Mouse (Mus musculus) liver, postnatal 0 days (tissue): ENCODE measurements around the gene Ntsr1. TPM values are rescaled to one million over a fixed set of nuclear protein-coding genes. Genes with fewer than 3 reads are reported as not detected.

Source experiments
- ATAC-seq: fragments of 200-750 bp; cut with Nextera tagmentation; 2 replicates; pipeline ENCODE4 v1.8.0; 2017; ENCODE audit warnings: mild to moderate bottlenecking, moderate library complexity
- DNase-seq: peaks from one replicate; pipeline ENCODE4 v3.0.0-alpha.2; 2016
- H3K27ac ChIP-seq: fragments of 300-500 bp; sonication (generic); 2 replicates; pipeline ENCODE4 v1.5.1; 2014; ENCODE audit warnings: antibody characterized with exemption, moderate library complexity, mild to moderate bottlenecking, low read depth
- H3K27me3 ChIP-seq: fragments of 300-500 bp; sonication (generic); 2 replicates; pipeline ENCODE4 v1.6.1; 2014; ENCODE audit warnings: low read length, control low read depth, mixed read lengths; ENCODE audit not compliant: insufficient read depth
- H3K36me3 ChIP-seq: fragments of 300-500 bp; sonication (generic); replicated peaks from 2 replicates; pipeline ENCODE4 v1.6.1; 2014; ENCODE audit warnings: mild to moderate bottlenecking, control low read depth, low read length, moderate library complexity, mixed read lengths; ENCODE audit not compliant: insufficient read depth
- H3K4me1 ChIP-seq: fragments of 300-500 bp; sonication (generic); 2 replicates; pipeline ENCODE4 v1.6.1; 2014; ENCODE audit warnings: antibody characterized with exemption, mild to moderate bottlenecking, control low read depth; ENCODE audit not compliant: insufficient read depth
- H3K4me2 ChIP-seq: fragments of 300-500 bp; sonication (generic); 2 replicates; pipeline ENCODE4 v1.6.1; 2014; ENCODE audit warnings: low read depth, mild to moderate bottlenecking, low read length, moderate library complexity, mixed read lengths
- H3K4me3 ChIP-seq: fragments of 300-500 bp; sonication (generic); 2 replicates; pipeline ENCODE4 v1.5.1; 2014; ENCODE audit warnings: low read depth, low read length
- H3K9ac ChIP-seq: fragments of 300-500 bp; sonication (generic); replicated peaks from 2 replicates; pipeline ENCODE4 v1.6.1; 2014; ENCODE audit warnings: mild to moderate bottlenecking, moderate library complexity
- H3K9me3 ChIP-seq: fragments of 300-500 bp; sonication (generic); 2 replicates; pipeline ENCODE4 v1.6.1; 2016; ENCODE audit warnings: mild to moderate bottlenecking, control low read depth, low read length, mixed read lengths
- CTCF ChIP-seq: sonication (generic); IDR thresholded peaks from 2 replicates; pipeline ENCODE4 v1.5.1; 2016; ENCODE audit warnings: antibody characterized with exemption, low read depth
- EP300 ChIP-seq: IDR thresholded peaks from 2 replicates; pipeline ENCODE4 v1.6.1; 2016; ENCODE audit warnings: antibody characterized with exemption, low read depth, mild to moderate bottlenecking
- WGBS: fragments of 180-500 bp; shearing (Covaris S2); extraction: QIAGEN DNeasy Blood & Tissue Kit; methylation state at CpG from one replicate; pipeline ENCODE4 v1.1.7; 2014; ENCODE audit not compliant: insufficient replicate concordance; 5-methylcytosine and 5-hydroxymethylcytosine counted together
- polyA plus RNA-seq: library from polyadenylated mRNA; unstranded; fragments of >200 nt; fragmentation: Nextera tagmentation; extraction: Ambion mirVana; gene quantifications from 2 replicates; pipeline ENCODE4 v1.2.1, GENCODE M21; 2015

Gene Ntsr1
- polyA plus RNA-seq, 1 experiment from 2014 or later, result not detected

DNA sequence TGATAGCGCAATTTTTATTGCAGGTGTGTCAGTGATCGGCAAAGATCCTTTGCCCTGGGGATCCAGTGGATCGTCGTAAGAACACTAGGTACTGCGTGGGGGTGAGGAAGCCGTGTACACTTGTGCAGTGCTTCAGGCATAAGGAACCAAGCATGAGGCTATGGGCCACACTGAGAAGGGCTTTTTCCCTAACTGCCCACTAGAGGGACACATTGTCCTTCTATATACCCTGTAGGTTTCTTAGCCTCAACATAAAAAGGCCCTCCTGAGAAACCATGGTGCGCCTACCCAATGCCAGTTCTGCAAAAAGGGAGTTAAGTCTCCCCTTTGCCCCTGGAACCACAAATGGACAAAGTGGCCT lies 26.7 kb upstream of the Ntsr1 start:
- TF ChIP-seq CTCF, result peak; percentile 61
- TF ChIP-seq EP300, result no peak
- no peaks in the 10 kb centered on the region for H3K9me3 ChIP-seq
- no peak overlapping the region for H3K4me2 ChIP-seq
- no peak overlapping the region for H3K27ac ChIP-seq
- H3K27me3 ChIP-seq, result 0 out of 2 replicates have a peak, but pooled peaks cover 8% of the 10 kb centered on the region
- ATAC-seq (peak; percentile 63; the same call in 1 of the 2 replicates), DNase-seq (peak; percentile 24)
- H3K9ac ChIP-seq, result no peak overlapping the region
- H3K4me1 ChIP-seq, result no peaks in the 10 kb centered on the region
- no peaks in the 10 kb centered on the region for H3K36me3 ChIP-seq
- no peak overlapping the region for H3K4me3 ChIP-seq
- WGBS, result 50% methylated on average over 7 of the region's 7 CpGs

DNA sequence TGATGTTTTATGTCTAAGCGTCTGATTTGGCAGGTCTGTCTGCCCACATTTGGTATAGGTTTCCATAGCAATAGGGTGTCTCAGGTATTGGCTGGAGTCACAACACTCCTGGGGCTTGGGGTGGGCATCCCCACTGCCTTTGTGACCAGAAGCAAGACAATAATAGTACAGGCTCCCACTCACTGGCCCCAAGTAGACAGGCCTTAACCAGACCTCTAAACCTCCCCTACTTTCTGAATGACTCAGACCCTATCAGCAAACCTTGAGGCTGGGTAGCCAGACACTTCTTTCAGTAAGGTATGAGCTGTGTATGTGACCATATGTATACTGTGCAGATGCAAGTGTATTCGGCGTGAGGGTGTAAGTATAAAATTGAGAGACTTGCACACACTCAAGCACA lies 24.9 kb upstream of the Ntsr1 start:
- TF ChIP-seq EP300, result no peak
- no peak for TF ChIP-seq CTCF
- DNase-seq (no peak), ATAC-seq (no peak)
- 82% methylated on average over 3 of the region's 3 CpGs for WGBS
- Histone ChIP-seq H3K9ac (no peak overlapping the region), H3K4me3 (no peak overlapping the region), H3K4me2 (no peak overlapping the region), H3K4me1 (no peaks in the 10 kb centered on the region), H3K27ac (no peak overlapping the region), H3K9me3 (no peaks in the 10 kb centered on the region), H3K36me3 (no peaks in the 10 kb centered on the region), H3K27me3 (0 out of 2 replicates have a peak, but pooled peaks cover 8% of the 10 kb centered on the region)

DNA sequence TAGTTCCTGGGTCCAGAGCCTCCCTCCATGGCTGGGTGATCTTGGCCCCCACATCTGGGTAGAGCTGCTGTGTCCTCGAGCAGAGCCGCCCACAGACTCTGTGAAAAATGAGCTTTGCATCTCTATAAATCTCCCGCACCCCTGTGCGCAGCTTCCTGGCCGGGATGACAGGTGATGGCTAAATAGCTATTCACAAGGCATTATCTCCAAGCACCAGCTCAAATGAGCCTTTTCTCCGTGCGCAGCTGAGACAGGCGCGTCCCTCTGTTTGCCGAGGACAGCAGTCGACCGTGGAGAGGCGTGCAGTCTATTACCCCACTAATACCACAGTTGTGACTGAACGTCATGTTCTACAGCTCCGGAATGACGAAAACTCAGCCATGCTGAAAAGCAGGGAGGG lies 17.5 kb upstream of the Ntsr1 start:
- WGBS, result 33% methylated on average over 16 of the region's 16 CpGs
- no peak overlapping the region for H3K9ac ChIP-seq
- no peaks in the 10 kb centered on the region for H3K36me3 ChIP-seq
- ATAC-seq, result no peak
- H3K4me3 ChIP-seq, result no peak overlapping the region
- TF ChIP-seq CTCF (no peak), EP300 (no peak)
- DNase-seq, result no peak
- H3K27me3 ChIP-seq, result peaks cover 8% of the 10 kb centered on the region; the same call in 1 of the 2 replicates
- H3K4me2 ChIP-seq, result no peak overlapping the region
- H3K4me1 ChIP-seq, result no peaks in the 10 kb centered on the region
- no peaks in the 10 kb centered on the region for H3K9me3 ChIP-seq
- H3K27ac ChIP-seq, result no peak overlapping the region

DNA sequence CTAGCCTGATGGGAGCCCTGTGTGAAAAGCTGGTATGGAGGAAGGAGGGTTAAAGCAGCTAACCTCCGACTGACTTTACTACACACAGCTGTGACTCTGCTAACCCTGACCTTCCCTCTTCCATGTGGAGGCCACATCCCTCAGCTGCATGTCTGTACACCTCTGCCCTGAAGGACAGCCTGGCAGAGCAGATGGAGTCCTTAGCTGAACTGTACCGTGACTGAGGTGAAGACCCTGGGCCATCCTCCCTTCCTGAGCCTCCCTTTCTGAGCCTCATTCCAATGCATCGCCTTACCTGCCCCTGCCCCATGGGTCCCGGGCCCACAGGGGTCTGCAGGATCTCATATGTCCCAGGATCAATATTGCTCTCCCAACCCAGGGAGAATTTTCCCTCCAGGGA lies 14.9 kb upstream of the Ntsr1 start:
- Histone ChIP-seq H3K27me3 (peaks cover 17% of the 10 kb centered on the region; the same call in 1 of the 2 replicates), H3K9me3 (no peaks in the 10 kb centered on the region), H3K4me3 (no peak overlapping the region), H3K4me1 (no peaks in the 10 kb centered on the region), H3K4me2 (no peak overlapping the region), H3K9ac (no peak overlapping the region), H3K27ac (no peak overlapping the region), H3K36me3 (no peaks in the 10 kb centered on the region)
- no peak for ATAC-seq
- WGBS, result 73% methylated on average over 4 of the region's 4 CpGs
- no peak for DNase-seq
- TF ChIP-seq EP300 (no peak), CTCF (no peak)

DNA sequence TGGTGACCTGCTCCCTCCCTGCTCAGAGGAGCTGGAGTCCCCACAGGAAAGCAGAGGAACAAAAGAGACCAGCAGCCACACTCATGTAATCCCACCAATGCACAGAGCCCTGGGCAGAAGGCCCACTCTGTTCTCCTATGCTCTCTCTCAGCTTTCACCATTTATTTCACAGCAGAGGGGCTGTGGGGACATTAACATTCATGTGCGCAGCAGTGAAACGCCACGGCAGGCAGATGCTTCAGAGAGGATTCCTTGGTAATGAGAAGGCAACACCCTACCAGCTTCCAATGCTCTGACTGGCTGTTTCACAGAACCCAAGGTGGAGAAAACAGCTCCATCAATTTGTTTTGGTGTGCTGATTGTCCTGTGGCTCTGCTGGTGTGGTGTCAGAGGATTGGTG lies 14.5 kb upstream of the Ntsr1 start:
- H3K27ac ChIP-seq, result no peak overlapping the region
- 77% methylated on average over 3 of the region's 3 CpGs for WGBS
- H3K4me3 ChIP-seq, result no peak overlapping the region
- TF ChIP-seq CTCF, result no peak
- TF ChIP-seq EP300, result no peak
- no peak overlapping the region for H3K9ac ChIP-seq
- ATAC-seq (no peak), DNase-seq (no peak)
- H3K36me3 ChIP-seq, result no peaks in the 10 kb centered on the region
- H3K27me3 ChIP-seq, result peaks cover 17% of the 10 kb centered on the region; the same call in 1 of the 2 replicates
- no peak overlapping the region for H3K4me2 ChIP-seq
- H3K4me1 ChIP-seq, result no peaks in the 10 kb centered on the region
- H3K9me3 ChIP-seq, result no peaks in the 10 kb centered on the region

DNA sequence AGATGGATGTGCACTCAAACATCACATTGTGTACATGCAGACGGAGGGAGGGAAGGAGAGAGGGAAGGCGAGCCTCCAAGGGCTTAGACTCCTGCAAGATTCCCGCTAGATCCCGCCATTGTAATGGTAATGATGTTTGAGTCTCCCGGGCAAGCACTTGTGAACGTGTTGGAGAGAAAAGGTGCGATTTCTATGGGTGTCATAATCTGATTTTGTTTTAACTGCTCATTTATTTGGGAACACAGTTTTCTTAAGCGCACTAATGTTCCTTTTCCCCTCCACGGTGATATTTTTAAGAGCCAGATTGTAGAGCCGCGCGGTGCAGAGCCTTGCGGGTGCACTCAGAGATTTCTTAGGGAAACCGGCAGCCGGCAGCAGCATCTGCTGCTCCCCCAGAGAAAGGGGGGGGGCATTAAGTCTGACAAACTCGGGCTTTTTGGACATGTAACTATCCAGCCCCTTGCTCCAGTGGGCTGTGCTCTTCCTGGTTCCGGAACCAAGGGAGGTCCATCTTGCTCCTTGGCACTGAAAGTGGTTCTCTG lies 11.5 kb upstream of the Ntsr1 start:
- DNase-seq, result no peak
- Histone ChIP-seq H3K9me3 (no peaks in the 10 kb centered on the region), H3K4me2 (no peak overlapping the region), H3K27me3 (0 out of 2 replicates have a peak, but pooled peaks cover 11% of the 10 kb centered on the region), H3K36me3 (no peaks in the 10 kb centered on the region), H3K4me1 (no peaks in the 10 kb centered on the region), H3K4me3 (no peak overlapping the region), H3K9ac (no peak overlapping the region), H3K27ac (no peak overlapping the region)
- TF ChIP-seq CTCF, result no peak
- TF ChIP-seq EP300, result no peak
- WGBS, result 27% methylated on average over 17 of the region's 17 CpGs
- no peak for ATAC-seq
